In the genomic region with DNA sequence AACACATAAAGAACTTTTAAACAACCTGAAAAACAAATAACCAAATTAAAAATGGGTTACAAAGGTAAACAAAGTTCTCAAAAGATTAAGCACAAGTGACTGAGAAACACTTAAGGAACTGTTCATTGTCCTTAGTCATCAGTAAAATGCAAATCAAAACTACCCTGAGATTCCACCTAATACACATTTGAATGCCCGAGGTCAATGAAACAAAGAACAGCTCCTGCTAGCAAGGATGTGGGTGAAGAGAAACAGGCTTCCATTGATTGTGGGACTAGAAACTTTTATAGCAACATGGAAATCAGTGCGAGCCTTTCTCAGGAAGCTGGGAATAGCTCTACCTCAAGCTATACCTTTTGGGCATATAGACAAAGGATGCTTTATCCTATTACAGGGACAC, we compare ENCODE assay signal across 1 mouse cellular context.
TF ChIP-seq lines count a peak whose summit lies in the region.

No protein-coding gene starts in this region.

TF ChIP-seq in CH12.LX, 34 proteins besides CTCF, POLR2A, EP300 and RAD21 (continued from another document):
- TF ChIP-seq CHD1 (IDR thresholded peaks at IDR 0.05; ENCODE audit: low read depth, low read length): no peak
